Mouse (Mus musculus) layer of hippocampus, adult 9-10 months (tissue): Measurements from ENCODE around the gene Serinc5.
"Not testable (repeated sequence)": the region's sequence is repeated elsewhere in the genome, so short reads cannot be mapped to it uniquely, and the experiment has no call there.

Experiments
- DNase-seq: peaks from one replicate; pipeline ENCODE4 v3.0.0; 2022; ENCODE audit warnings: low spot score

Gene Serinc5

DNA sequence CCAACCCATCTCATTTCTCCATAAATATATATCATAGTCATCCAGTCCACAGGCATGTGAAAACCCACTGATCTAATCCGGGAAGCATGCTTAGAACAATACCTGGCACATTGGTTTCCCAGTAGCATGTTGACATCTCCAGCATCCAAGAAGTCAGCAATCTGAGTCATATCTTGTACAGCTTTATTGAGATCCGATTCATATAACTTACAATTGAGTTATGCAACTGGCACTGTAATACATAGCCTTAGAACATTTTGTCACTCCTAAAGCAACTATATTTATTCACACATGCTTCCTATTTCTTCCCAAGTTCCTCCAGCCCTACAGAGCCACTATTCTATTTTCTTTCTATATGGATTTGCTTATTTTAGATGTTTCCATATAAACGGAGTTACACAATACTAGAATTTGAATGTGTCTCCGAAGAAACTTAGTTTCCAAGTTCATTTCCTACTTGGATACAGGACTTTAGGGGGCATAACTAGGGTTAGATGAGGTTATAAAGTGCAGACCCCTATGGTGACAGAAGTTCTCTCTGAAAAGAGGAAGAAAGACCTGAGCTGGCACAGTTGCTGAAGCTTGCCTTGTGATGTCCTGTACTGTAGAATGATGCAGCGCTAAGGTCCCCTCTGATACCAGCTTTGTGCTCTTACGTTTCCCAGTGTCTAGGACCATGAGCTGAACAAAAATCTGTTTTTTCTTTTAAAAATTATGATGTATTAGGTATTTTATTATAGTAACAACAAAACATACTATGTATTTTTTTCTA lies 57.5 kb downstream of the Serinc5 start:
- no peak for DNase-seq

DNA sequence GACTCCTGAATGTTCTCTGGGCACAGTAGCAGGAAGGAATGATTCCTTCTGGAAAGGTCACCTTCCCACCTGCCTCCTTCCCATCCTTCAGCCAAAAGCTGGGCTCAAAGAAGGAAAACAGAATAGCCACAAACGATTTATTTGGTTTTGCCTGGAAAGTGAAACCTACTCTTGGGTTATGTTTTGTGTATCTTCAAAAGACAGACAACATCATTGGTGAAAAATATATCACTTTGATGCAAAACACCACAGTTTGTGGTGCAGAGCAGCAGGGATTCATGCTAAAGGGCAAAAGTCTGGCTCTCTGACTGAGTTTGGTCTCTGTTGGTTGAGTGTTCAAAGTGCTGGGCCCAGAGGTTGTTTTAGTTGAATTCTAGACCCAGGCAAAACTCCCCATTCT lies 60.8 kb downstream of the Serinc5 start:
- DNase-seq, result no peak

DNA sequence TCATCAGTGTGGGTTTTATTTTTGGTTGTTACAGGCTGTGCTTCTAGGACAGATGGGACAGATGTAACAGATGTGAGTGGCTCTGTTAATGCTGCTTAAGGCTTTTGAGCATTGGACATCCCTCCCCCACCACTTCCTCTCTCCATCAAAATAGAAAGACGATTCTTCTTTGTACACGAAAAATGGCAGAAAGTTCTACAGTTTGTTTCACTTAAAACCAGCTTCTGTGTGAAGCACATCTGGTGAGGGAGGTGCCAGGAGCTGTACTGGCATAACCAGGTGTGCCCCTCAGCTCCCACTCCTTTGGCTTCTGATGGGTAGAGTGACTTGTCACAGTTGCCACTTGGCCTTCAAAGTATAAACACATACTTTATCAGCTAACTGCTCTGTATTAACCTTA lies 63.8 kb downstream of the Serinc5 start:
- DNase-seq, result no peak

DNA sequence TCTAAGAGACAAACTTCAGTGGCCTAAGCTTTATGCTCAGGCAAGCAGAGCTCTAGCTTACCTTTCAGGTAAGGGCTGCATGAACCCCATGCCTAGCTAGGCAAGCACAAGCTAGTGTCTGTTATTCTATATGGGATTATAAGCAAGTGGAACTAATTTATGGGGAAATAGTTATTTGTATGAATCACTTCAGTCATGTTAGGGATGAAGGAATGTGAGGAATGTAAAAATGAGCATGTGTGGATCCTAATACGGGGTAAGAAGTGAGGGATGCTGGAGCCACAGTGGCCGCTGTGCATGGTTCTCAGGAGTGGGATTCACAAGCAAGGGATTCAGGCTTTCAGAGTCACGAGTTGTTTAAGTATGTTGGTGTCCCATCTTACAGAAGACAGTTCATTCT lies 64.4 kb downstream of the Serinc5 start:
- no peak for DNase-seq

DNA sequence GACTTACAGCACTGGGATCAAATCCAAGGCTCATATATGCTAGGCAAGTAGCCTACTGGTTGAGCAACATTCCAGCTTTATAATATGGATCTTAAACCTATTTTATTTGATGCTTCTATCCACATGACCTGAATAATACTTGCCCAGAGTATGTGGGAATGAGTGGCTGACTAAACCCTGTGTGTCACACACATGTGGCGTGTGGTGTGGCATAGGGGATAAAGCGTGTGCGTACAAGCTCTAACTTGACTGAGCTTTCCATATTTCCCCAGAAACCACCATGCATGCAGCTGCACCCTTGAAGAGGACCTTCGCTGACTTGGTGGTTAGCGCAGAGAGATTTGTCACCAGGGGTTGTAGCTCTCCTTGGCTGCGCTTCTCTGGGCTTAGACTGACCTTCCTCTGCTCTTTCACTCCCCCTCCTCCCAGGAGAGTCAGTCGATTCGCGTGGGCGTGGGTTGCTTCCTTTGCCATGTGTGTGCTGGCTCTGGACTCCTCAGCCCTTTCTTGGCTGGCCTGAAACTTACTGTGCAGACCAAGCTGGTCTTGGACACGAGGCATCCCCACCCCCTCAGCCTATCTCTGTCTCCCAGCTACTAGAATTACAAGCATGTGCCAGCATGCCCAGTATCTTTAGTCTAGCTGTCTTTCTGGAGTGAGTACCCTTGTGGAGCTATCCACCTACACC lies 65.2 kb downstream of the Serinc5 start:
- no peak for DNase-seq

GRCm38 (mm10) chr13:92677656-92678055 lies 66.8 kb downstream of the Serinc5 start:
- DNase-seq, result no peak

DNA sequence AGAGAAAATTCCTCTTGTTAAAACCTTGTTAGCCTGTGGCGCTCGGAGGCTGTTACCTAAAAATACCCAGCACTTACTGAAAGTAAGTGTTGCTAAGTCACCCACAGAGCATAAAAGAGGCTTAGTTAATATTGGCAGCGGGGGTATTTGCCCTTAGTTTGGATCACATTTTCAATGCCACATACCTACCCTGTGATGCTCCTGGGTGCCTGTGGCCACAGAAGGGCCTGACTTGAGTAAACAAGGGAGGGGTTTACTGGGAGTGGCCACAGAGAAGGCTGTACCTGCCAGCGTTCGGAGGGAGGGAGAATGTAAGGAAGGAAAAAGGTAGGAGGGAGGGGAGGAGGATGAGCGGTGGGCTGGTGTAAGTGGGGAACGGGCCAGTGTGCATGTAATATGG lies 68.8 kb downstream of the Serinc5 start:
- DNase-seq, result no peak

GRCm38 (mm10) chr13:92681541-92681940 lies 70.7 kb downstream of the Serinc5 start:
- no peak for DNase-seq

DNA sequence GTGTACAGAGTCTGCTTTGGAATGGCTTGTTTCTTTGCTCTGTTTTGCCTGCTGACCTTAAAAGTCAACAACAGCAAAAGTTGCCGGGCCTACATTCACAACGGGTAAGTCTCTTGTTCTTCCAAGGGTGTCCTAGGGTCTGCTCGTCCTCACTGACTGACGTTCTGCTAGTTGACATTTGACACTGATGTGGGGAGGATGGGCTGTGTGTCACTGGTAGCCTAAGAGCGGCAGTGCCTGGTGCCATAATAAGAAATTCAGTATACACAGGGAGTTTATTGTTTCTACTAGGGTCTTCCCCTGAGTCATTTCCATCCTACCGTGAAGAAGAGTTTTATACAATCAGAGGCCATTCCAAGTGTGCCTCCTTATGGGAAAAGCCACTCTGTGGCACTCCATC lies 71.9 kb downstream of the Serinc5 start:
- DNase-seq, result no peak

DNA sequence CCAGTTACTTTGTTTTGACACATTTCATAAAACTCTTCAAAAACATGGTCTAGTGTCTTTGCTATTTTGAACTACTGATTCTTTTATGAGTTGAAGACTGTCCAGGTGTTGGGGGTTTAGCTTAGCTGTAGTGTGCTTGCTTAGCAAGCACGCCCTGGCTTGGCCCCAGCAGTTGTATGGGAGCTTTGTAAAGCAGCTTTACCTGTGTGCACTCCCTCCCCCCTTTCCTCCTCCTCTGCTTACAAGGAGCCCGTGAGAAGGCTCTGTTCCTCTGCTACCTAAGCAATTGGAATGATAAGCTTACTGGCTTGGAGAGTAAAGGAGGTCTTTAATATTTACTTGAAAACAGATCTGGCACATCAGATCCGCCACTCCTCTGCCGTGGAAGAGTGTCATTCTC lies 72.6 kb downstream of the Serinc5 start:
- no peak for DNase-seq

DNA sequence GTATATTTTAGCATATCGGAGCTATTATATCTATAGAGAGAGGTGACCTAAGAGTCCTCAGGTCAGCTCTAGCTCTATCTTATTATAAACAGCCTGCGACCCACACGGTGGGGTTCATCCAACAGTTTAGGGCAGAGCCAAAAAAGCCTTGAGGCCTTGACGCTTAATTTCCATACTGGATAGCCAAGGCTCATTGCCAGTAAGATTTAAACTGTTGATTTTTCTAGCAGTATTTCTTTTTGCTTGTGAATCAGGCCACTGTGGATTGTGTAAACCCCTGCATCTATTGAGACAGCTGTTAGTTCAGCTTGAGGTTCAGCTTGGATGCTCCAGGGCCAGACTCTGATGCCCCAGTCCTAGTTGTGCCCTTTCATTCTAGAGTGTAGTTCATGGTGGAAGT lies 73.4 kb downstream of the Serinc5 start:
- DNase-seq, result no peak

DNA sequence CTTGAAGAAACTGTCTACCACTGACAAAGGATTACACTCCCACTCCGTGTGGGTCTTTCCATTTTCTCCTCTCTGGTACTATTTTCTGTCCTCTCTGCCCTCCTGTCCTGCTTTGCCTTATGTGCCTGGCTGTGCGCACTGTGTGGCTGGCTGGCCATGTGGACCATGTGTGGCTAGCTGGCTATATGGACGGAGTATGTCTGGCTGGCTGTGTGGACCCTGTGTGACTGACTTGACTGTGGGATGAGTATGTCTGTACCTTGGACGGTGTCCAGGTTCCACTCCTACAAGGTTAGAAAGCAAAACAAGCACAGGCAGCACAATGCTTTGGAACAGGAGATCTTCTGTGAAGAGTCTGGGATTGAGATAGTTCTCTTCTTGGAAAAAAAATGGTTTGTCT lies 74.4 kb downstream of the Serinc5 start:
- no peak for DNase-seq

DNA sequence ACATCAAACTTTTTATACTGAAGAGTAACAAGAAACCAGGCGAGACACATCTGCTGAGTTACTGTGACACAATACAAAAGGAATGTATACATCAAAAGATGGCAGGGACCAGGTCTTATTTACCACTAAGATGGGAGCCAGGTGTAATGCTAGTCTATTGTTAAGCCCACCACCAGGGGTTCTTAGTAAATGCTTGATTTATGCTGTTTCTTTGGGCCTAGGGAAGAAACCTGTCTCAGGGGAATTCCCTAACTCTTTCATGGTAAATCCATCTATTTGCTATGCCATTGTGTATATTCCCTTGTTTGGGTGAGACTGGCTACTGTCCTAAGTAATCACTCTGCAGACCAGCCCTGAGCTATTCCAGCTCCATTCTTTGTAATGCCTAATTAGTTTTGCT lies 76.3 kb downstream of the Serinc5 start:
- DNase-seq, result not testable (repeated sequence)

DNA sequence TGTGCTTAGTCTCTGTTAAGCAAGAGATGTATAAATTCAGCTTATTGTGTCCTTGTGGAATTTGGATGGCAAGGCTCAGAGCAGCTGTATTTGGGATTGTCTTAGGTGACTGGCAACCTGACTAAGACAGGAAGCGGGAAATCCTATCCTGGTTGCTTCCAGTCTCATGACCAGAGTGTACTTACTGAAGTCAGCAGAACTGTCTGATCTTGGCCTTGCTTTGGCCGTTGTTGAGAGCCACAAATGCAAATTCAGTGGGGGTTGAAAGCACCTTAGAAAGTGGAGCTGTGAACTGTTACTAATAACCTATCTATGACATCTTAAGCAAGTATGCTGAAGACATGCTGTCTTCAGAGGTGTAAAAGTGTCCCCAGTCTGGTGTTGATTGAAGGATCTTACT lies 78.2 kb downstream of the Serinc5 start:
- no peak for DNase-seq

GRCm38 (mm10) chr13:92693866-92694550 lies 83.1 kb downstream of the Serinc5 start:
- no peak for DNase-seq

DNA sequence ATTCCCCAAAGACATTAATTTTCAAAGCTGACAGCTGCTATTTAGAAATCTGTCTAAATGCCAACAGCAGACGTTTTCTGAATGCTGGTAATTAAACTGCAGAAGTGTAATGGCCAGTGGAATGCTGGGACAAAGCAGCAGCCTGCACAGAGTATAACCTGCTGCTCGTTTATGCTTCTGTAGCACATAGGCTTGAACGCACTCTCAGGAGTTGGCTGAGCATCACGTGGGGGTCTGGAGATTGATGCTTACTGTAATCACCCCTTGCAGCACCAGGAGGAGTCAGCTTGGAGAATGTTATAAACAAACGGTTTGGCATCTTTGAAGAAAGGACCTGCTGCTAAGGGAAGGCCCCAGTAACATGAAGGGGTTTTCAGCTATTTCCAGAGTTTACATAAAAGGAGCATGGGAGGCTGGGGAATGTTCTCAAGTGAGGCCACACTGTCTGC lies 85.6 kb downstream of the Serinc5 start:
- peak; percentile 59 for DNase-seq

DNA sequence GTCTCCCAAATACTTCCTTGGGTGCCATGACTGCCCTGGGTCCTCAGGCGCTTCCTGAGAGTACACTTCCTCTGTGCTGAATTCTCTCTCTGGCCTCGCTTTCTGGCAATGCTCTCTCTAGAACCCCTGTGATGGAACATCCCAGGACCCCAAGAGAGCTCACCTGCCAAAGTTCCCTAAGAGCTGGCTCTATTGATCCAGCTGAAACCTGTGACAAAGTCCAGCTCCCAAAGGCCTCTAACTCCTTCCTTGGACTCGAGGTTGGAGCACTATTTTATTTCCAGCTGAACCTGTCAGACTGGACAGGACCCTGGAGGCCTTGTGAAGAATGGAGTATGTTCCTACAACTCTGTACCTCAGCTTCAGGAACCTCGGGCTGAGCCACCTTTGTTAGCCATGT lies 86.2 kb downstream of the Serinc5 start:
- no peak for DNase-seq

GRCm38 (mm10) chr13:92698781-92699180 lies 87.9 kb downstream of the Serinc5 start:
- DNase-seq, result no peak

- no peak for DNase-seq
These were observed 88.5 kb downstream of the Serinc5 start for GRCm38 (mm10) chr13:92699395-92699794.

DNA sequence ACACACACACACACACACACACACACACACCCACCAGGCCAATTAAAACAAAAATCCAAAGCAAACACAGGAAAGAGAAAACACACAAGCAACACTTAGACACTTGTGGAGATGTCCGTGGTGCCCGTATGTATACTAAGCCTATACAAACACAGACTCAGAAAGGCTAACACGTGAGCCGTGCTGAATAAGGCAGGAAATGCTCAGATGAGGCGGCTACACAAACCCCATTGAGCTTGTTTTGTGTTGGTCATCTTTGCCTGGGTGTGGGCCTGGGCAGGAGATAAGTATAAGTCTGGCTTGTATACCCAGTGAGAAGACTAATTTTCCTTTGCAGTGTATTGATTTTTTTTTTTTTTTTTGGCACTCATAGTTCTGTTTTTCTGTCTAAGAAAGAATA lies 91.1 kb downstream of the Serinc5 start:
- DNase-seq, result no peak

GRCm38 (mm10) chr13:92703241-92704027 lies 92.5 kb downstream of the Serinc5 start:
- DNase-seq, result peak; percentile 61

DNA sequence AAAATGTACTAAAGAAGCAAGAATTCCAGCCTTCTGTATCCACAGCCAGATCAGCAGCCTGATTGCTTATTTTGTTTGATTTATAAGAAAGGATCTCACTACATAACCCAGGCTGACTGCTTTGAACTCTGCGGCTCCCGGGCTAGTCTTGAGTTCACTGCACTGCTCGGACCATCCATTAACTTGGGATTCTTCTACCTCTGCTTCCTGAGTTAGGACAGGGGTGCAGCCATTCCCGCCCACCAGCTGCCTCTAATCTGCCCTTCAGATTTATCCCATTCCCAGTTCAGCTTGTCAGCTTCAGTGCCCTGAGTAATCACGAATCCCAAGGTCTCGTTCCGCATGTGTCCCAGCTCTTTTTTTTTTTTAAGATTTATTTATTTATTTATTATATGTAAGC lies 93.3 kb downstream of the Serinc5 start:
- DNase-seq, result no peak
